Comparison of ENCODE assay signal across 20 mouse cellular contexts in genomic region chr10:99076113-99076895, GRCm38 (mm10). TPM values are rescaled to one million over a fixed set of nuclear protein-coding genes. Genes with fewer than 3 reads are reported as not detected.
DNase-seq lines count a peak whose midpoint lies in the region; ATAC-seq lines count a peak whose summit lies in the region.
"Had no signal": no experiment of that assay in that cellular context is flagged by ENCODE, and none has a peak within 500 bp of the region (broad histone marks: within the 10 kb centered on the region; RNA-seq: fewer than 3 reads in every experiment).

No protein-coding gene starts in this region.

- H3K27me3 ChIP-seq in hindbrain, embryonic 10.5 days (ENCODE audit: insufficient read depth, poor library complexity, severe bottlenecking), result no peaks in the 10 kb centered on the region
- no peaks in the 10 kb centered on the region for H3K27me3 ChIP-seq in hindbrain, embryonic 14.5 days (ENCODE audit: control insufficient read depth, insufficient read depth, low read length)
- H3K27me3 ChIP-seq: kidney, embryonic 15.5 days; limb, embryonic 12.5 days had no signal

- no peak overlapping the region for H3K4me3 ChIP-seq in hindbrain, embryonic 10.5 days
- no peak overlapping the region for H3K4me3 ChIP-seq in hindbrain, embryonic 14.5 days (replicated peaks; ENCODE audit: low read length)
- H3K4me3 ChIP-seq: kidney, embryonic 15.5 days; limb, embryonic 12.5 days had no signal

- ATAC-seq in frontal cortex, adult (ENCODE audit: low TSS enrichment), result peak; percentile 94
- ATAC-seq in hindbrain, embryonic 14.5 days (ENCODE audit: low FRiP score), result no peak
- ATAC-seq: forebrain, embryonic 14.5 days had no signal

- no peak for DNase-seq in frontal cortex, postnatal 14 days (ENCODE audit: low spot score in 2 of 2)
- peak; percentile 15 for DNase-seq in hindbrain, embryonic 10.5 days (ENCODE audit: low spot score)
- no peak for DNase-seq in hindbrain, embryonic 14.5 days (ENCODE audit: low spot score)
- DNase-seq in right cerebral cortex, adult 18-20 months, result peak; percentile 62
- no peak for DNase-seq in right cerebral cortex, postnatal 14 days
- peak; percentile 74 for DNase-seq in telencephalon, adult 2 months (ENCODE audit: low read depth, low spot score)
- DNase-seq in urinary bladder, postnatal 14 days (ENCODE audit: low spot score), result no peak
- DNase-seq: adrenal gland, postnatal 10 days; cerebellum, postnatal 10 days; midbrain, embryonic 14.5 days; thymus, adult 2 months had no signal

- 74% methylated on average over 18 of the region's 18 CpGs for WGBS in hindbrain, embryonic 10.5 days
- 75% methylated on average over 18 of the region's 18 CpGs for WGBS in hindbrain, embryonic 14.5 days

- no peak overlapping the region for H3K27ac ChIP-seq in hindbrain, embryonic 10.5 days
- H3K27ac ChIP-seq in hindbrain, embryonic 14.5 days, result no peak overlapping the region
- H3K27ac ChIP-seq: kidney, embryonic 15.5 days; limb, embryonic 12.5 days; macrophage had no signal

- no peak overlapping the region for H3K9ac ChIP-seq in hindbrain, embryonic 14.5 days
- H3K9ac ChIP-seq: kidney, embryonic 15.5 days; limb, embryonic 12.5 days had no signal

- no peaks in the 10 kb centered on the region for H3K36me3 ChIP-seq in hindbrain, embryonic 10.5 days
- H3K36me3 ChIP-seq in hindbrain, embryonic 14.5 days (replicated peaks; ENCODE audit: control insufficient read depth, insufficient read depth), result no peaks in the 10 kb centered on the region
- H3K36me3 ChIP-seq: G1E; kidney, embryonic 15.5 days; limb, embryonic 12.5 days had no signal

- H3K4me1 ChIP-seq in hindbrain, embryonic 10.5 days (replicated peaks), result 0 out of 2 replicates have a peak, but pooled peaks cover 3% of the 10 kb centered on the region
- no peaks in the 10 kb centered on the region for H3K4me1 ChIP-seq in hindbrain, embryonic 14.5 days (replicated peaks; ENCODE audit: control insufficient read depth, insufficient read depth, low read length)
- H3K4me1 ChIP-seq: kidney, embryonic 15.5 days; limb, embryonic 12.5 days had no signal

- no peaks in the 10 kb centered on the region for H3K9me3 ChIP-seq in hindbrain, embryonic 10.5 days
- no peaks in the 10 kb centered on the region for H3K9me3 ChIP-seq in hindbrain, embryonic 14.5 days (ENCODE audit: control insufficient read depth, low read length)
- H3K9me3 ChIP-seq: G1E; kidney, embryonic 15.5 days; limb, embryonic 12.5 days had no signal

- H3K4me2 ChIP-seq in hindbrain, embryonic 14.5 days (replicated peaks), result no peak overlapping the region
- H3K4me2 ChIP-seq: kidney, embryonic 15.5 days; limb, embryonic 12.5 days had no signal

RNA-seq across cellular contexts. Expression of gene Poc1b, which starts 30.5 kb away (rescaled TPM):
- polyA plus RNA-seq in hindbrain, embryonic 10.5 days (2016; fragmentation: Nextera tagmentation; extraction: Ambion mirVana), result 27.6 and 33.4 TPM in 2 replicates
- 12.5 and 17.3 TPM in 2 replicates for polyA plus RNA-seq in hindbrain, embryonic 14.5 days (2014; fragmentation: Nextera tagmentation; extraction: Ambion mirVana)

RNA-seq across cellular contexts. Expression of gene Galnt4, which starts 31.7 kb away (rescaled TPM):
- polyA plus RNA-seq in hindbrain, embryonic 10.5 days (2016; fragmentation: Nextera tagmentation; extraction: Ambion mirVana), result 3.5 and 4.4 TPM in 2 replicates
- 4.5 and 4.7 TPM in 2 replicates for polyA plus RNA-seq in hindbrain, embryonic 14.5 days (2014; fragmentation: Nextera tagmentation; extraction: Ambion mirVana)

RNA-seq across cellular contexts. Expression of gene Phxr2, which starts 49.8 kb away (rescaled TPM):
- 0.24 TPM in 1 of 2 replicates, not detected in the other for polyA plus RNA-seq in hindbrain, embryonic 10.5 days (2016; fragmentation: Nextera tagmentation; extraction: Ambion mirVana)
- polyA plus RNA-seq in hindbrain, embryonic 14.5 days (2014; fragmentation: Nextera tagmentation; extraction: Ambion mirVana), result not detected in 2 replicates
- polyA plus RNA-seq: C2C12; forebrain, embryonic 14.5 days; G1E; gonadal fat pad, adult 2 months; kidney, embryonic 15.5 days; liver, embryonic 16.5 days; macrophage had no signal

Comparison
In these comparisons a context has a peak if more than half of its experiments do, and no peak if none do; other contexts are left out.
1. DNase-seq: peak in hindbrain, embryonic 10.5 days (single experiment), right cerebral cortex, adult 18-20 months (single experiment) and telencephalon, adult 2 months (single experiment); none in frontal cortex, postnatal 14 days (0 of 2), hindbrain, embryonic 14.5 days (single experiment), right cerebral cortex, postnatal 14 days (single experiment) and urinary bladder, postnatal 14 days (single experiment).